Mouse (Mus musculus) MEL (cell line): ENCODE results near the gene Notch2. TPM values are rescaled to one million over a fixed set of nuclear protein-coding genes. Genes with fewer than 3 reads are reported as not detected.

Experiments used
- DNase-seq: peaks from one replicate; pipeline ENCODE4 v3.0.0; 2011; ENCODE audit warnings: low read depth, low spot score
- H3K27ac ChIP-seq: 2 replicates; pipeline ENCODE4 v1.5.1; 2012; ENCODE audit warnings: low read depth, mild to moderate bottlenecking, control low read depth, low read length, moderate library complexity; ENCODE audit not compliant: control insufficient read depth
- H3K27me3 ChIP-seq, 2 experiments: fragments of 150-350 bp in 1 of 2; sonication (generic) in 1 of 2; 2 replicates each; pipeline ENCODE4 v1.6.1; 2012; ENCODE audit warnings: low read length in 2 of 2, mild to moderate bottlenecking in 2 of 2, improper control_type of control experiment in 1 of 2, moderate library complexity in 1 of 2; ENCODE audit not compliant: insufficient read depth in 2 of 2, control insufficient read depth in 1 of 2
- H3K36me3 ChIP-seq, 2 experiments: 2 replicates each; pipeline ENCODE4 v1.6.1; 2012 to 2014; ENCODE audit warnings: low read length in 2 of 2, improper control_type of control experiment in 1 of 2, inconsistent platforms in 1 of 2, mild to moderate bottlenecking in 1 of 2; ENCODE audit not compliant: insufficient read depth in 2 of 2, control insufficient read depth in 1 of 2
- H3K4me1 ChIP-seq, 2 experiments: fragments of 150-350 bp in 1 of 2; sonication (generic) in 1 of 2; 2 replicates each; pipeline ENCODE4 v1.6.1; 2012; ENCODE audit warnings: low read length in 2 of 2, improper control_type of control experiment in 1 of 2, mild to moderate bottlenecking in 1 of 2; ENCODE audit not compliant: insufficient read depth in 2 of 2, control insufficient read depth in 1 of 2
- H3K4me3 ChIP-seq, 2 experiments: fragments of 150-350 bp in 1 of 2; sonication (generic) in 1 of 2; 2 replicates each; pipeline ENCODE4 v1.5.1; 2012; ENCODE audit warnings: low read depth in 2 of 2, low read length in 2 of 2, mild to moderate bottlenecking in 2 of 2, moderate library complexity in 2 of 2, control low read depth in 1 of 2, improper control_type of control experiment in 1 of 2; ENCODE audit not compliant: control insufficient read depth in 1 of 2, insufficient read depth in 1 of 2
- H3K79me2 ChIP-seq: 2 replicates; pipeline ENCODE4 v1.6.1; 2012; ENCODE audit warnings: mild to moderate bottlenecking, low read length, moderate library complexity; ENCODE audit not compliant: control insufficient read depth, poor library complexity, insufficient read depth
- H3K9ac ChIP-seq: 2 replicates; pipeline ENCODE4 v1.6.1; 2012; ENCODE audit warnings: low read depth, mild to moderate bottlenecking, control low read depth, low read length, moderate library complexity; ENCODE audit not compliant: control insufficient read depth, poor library complexity, severe bottlenecking
- H3K9me3 ChIP-seq: fragments of 150-350 bp; sonication (generic); replicated peaks from 2 replicates; pipeline ENCODE4 v1.6.1; 2012; ENCODE audit warnings: mild to moderate bottlenecking, low read length, improper control_type of control experiment, moderate library complexity; ENCODE audit not compliant: insufficient read depth
- CHD1 ChIP-seq: IDR thresholded peaks from 2 replicates; pipeline ENCODE4 v1.6.1; 2012; ENCODE audit warnings: low read depth, mild to moderate bottlenecking, inconsistent platforms, low read length, improper control_type of control experiment
- CHD2 ChIP-seq: IDR thresholded peaks from 2 replicates; pipeline ENCODE4 v1.6.1; 2011; ENCODE audit warnings: low read length, improper control_type of control experiment
- E2F4 ChIP-seq: IDR thresholded peaks from 2 replicates; pipeline ENCODE4 v1.6.1; 2011; ENCODE audit warnings: low read depth, low read length, improper control_type of control experiment, borderline replicate concordance
- ETS1 ChIP-seq: IDR thresholded peaks from 2 replicates; pipeline ENCODE4 v1.6.1; 2012; ENCODE audit warnings: low read depth, mild to moderate bottlenecking, inconsistent platforms, low read length, improper control_type of control experiment, moderate library complexity
- GABPA ChIP-seq: IDR thresholded peaks from 2 replicates; pipeline ENCODE4 v1.6.1; 2012; ENCODE audit warnings: low read depth, mild to moderate bottlenecking, inconsistent platforms, low read length, improper control_type of control experiment, moderate library complexity
- HCFC1 ChIP-seq: IDR thresholded peaks from 2 replicates; pipeline ENCODE4 v1.6.1; 2012; ENCODE audit warnings: low read depth, mild to moderate bottlenecking, inconsistent platforms, low read length, improper control_type of control experiment, moderate library complexity
- KAT2A ChIP-seq: conservative IDR thresholded peaks from 2 replicates; pipeline ENCODE4 v1.6.1; 2012; ENCODE audit warnings: low read depth, low read length, improper control_type of control experiment, inconsistent platforms
- MAX ChIP-seq: IDR thresholded peaks from 2 replicates; pipeline ENCODE4 v1.6.1; 2011; ENCODE audit warnings: low read length, improper control_type of control experiment
- MAZ ChIP-seq: IDR thresholded peaks from 2 replicates; pipeline ENCODE4 v1.6.1; 2012; ENCODE audit warnings: low read depth, mild to moderate bottlenecking, inconsistent platforms, low read length, improper control_type of control experiment
- MEF2A ChIP-seq: IDR thresholded peaks from 2 replicates; pipeline ENCODE4 v1.6.1; 2014; ENCODE audit warnings: low read depth, mild to moderate bottlenecking, inconsistent platforms, low read length, improper control_type of control experiment; ENCODE audit not compliant: poor library complexity, insufficient replicate concordance, severe bottlenecking; ENCODE audit errors: extremely low read depth
- MXI1 ChIP-seq: IDR thresholded peaks from 2 replicates; pipeline ENCODE4 v1.6.1; 2011; ENCODE audit warnings: mild to moderate bottlenecking, low read depth, low read length, improper control_type of control experiment
- NRF1 ChIP-seq: IDR thresholded peaks from 2 replicates; pipeline ENCODE4 v1.6.1; 2014; ENCODE audit warnings: low read depth, mild to moderate bottlenecking, inconsistent platforms, low read length, improper control_type of control experiment, moderate library complexity; ENCODE audit not compliant: poor library complexity, insufficient read depth, severe bottlenecking
- POLR2AphosphoS2 ChIP-seq: IDR thresholded peaks from 2 replicates; pipeline ENCODE4 v1.6.1; 2011; ENCODE audit warnings: low read length, improper control_type of control experiment
- RAD21 ChIP-seq: IDR thresholded peaks from 2 replicates; pipeline ENCODE4 v1.6.1; 2011; ENCODE audit warnings: mild to moderate bottlenecking, low read depth, low read length, improper control_type of control experiment
- RCOR1 ChIP-seq: IDR thresholded peaks from 2 replicates; pipeline ENCODE4 v1.6.1; 2012; ENCODE audit warnings: low read depth, mild to moderate bottlenecking, inconsistent platforms, low read length, improper control_type of control experiment
- TAL1 ChIP-seq: IDR thresholded peaks from 2 replicates; pipeline ENCODE4 v1.6.1; 2012; ENCODE audit warnings: mild to moderate bottlenecking, inconsistent platforms, low read length, moderate library complexity, mixed read lengths
- TBP ChIP-seq: IDR thresholded peaks from 2 replicates; pipeline ENCODE4 v1.8.0; 2011; ENCODE audit warnings: low read depth, low read length, improper control_type of control experiment
- TCF12 ChIP-seq: IDR thresholded peaks from 2 replicates; pipeline ENCODE4 v1.6.1; 2014; ENCODE audit warnings: low read depth, mild to moderate bottlenecking, inconsistent platforms, low read length, improper control_type of control experiment, moderate library complexity
- USF1 ChIP-seq: IDR thresholded peaks from 2 replicates; pipeline ENCODE4 v1.6.1; 2014; ENCODE audit warnings: low read depth, mild to moderate bottlenecking, inconsistent platforms, low read length, improper control_type of control experiment, moderate library complexity
- ZNF384 ChIP-seq: IDR thresholded peaks from 2 replicates; pipeline ENCODE4 v1.6.1; 2012; ENCODE audit warnings: low read depth, mild to moderate bottlenecking, inconsistent platforms, low read length, improper control_type of control experiment
- polyA plus RNA-seq, 2 experiments: library from polyadenylated mRNA; stranded (reverse) in 1 of 2; unstranded in 1 of 2; fragments of >175 nt in 1 of 2; fragments of >200 nt in 1 of 2; gene quantifications; 2 replicates each; pipeline versions ENCODE4 v1.2.1 to v1.2.4; 2012; ENCODE audit warnings: low replicate concordance in 2 of 2, low read depth in 1 of 2; ENCODE audit not compliant: insufficient read length in 2 of 2, insufficient read depth in 1 of 2, missing spikeins in 1 of 2
- total RNA-seq: library from RNA; depleted of rRNA; stranded (reverse); fragments of 300-350 nt; gene quantifications from 2 replicates; pipeline ENCODE4 v1.2.3, GENCODE M21; 2012

The Notch2 gene
- total and polyA plus RNA-seq, 3 experiments, result 16.2 to 36.6 (median 16.6) TPM

GRCm38 (mm10) chr3:98146471-98147410 is 133.4 kb downstream of the Notch2 start:
- Histone ChIP-seq H3K27ac (no peak overlapping the region), H3K36me3 (peaks cover 0 to 6% of the 10 kb centered on the region in 2 experiments; a peak in 2 of 4 replicates), H3K9me3 (no peaks in the 10 kb centered on the region), H3K27me3 (no peaks in the 10 kb centered on the region), H3K4me3 (no peak overlapping the region), H3K4me1 (no peaks in the 10 kb centered on the region), H3K79me2 (no peaks in the 10 kb centered on the region), H3K9ac (no peak overlapping the region)
- TF ChIP-seq TAL1 (no peak), HCFC1 (no peak), RCOR1 (no peak), E2F4 (no peak), RAD21 (no peak), KAT2A (no peak), POLR2AphosphoS2 (no peak), MAZ (no peak), ETS1 (no peak), MAX (no peak), MEF2A (no peak), USF1 (no peak), NRF1 (no peak), TCF12 (no peak), CHD1 (no peak), CHD2 (no peak), MXI1 (no peak), ZNF384 (no peak), GABPA (no peak), TBP (no peak)
- no peak for DNase-seq
